Mouse (Mus musculus) bone marrow, adult 2 months (tissue): ENCODE data around the gene Tec.

Source experiments
- CTCF ChIP-seq: fragments of 200-500 bp; IDR thresholded peaks from 2 replicates; pipeline ENCODE4 v1.5.1; 2011; ENCODE audit warnings: low read length, control low read depth; ENCODE audit not compliant: control insufficient read depth, insufficient read depth
- POLR2A ChIP-seq: fragments of 200-500 bp; IDR thresholded peaks from 2 replicates; pipeline ENCODE4 v1.6.1; 2011; ENCODE audit warnings: low read depth, mild to moderate bottlenecking, control low read depth, low read length, borderline replicate concordance; ENCODE audit not compliant: control insufficient read depth

DNA sequence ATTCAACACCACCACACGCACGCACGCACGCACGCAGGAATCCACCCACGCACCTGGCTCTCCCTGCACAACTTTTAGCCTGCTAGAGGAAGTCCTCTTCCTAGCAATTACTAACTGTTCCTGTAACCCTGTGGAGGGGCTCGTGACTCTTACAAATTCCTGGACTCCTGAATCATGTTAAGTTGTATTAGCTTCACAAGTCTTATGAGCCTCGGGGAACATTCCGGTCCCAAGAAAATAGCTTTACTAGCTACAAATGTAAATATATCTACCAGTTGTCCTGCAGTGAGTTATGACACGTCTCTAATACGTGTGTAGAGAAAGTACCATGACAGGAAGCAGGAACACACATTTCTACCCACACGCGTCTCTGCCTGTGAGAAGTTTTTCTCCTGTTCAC lies 158.8 kb downstream of the Tec start:
- TF ChIP-seq CTCF (no peak), POLR2A (no peak)
